Mouse (Mus musculus): ENCODE measurements at regions not wholly inside any gene's neighbourhood (a gene's known extent, or its start where the extent isn't known, plus 50 kb on each side); places are given as distances from the start of the nearest gene placed in this dataset.

DNA sequence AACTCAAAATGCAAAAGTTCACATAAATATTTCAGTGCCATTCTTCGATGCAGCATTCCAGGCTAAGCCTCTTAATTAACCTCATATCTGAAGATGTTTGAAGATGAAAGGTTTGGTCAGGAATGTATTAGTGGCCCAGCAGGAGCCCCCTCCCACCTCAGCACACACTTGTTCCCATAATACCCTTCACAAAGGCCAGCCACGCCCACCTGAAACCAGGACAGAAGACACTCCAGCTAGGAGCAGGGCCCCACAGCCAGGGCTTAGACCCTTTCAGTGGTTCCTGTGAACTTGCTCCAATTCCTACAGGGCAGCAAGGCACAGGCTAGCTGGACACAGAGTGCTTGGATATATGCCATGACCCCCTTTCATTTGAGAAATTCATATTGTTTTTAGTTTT lies 74.6 kb upstream of the Pcsk6 start:
- H3K9me3 ChIP-seq (ENCODE audit: control insufficient read depth, low read length), result no peaks in the 10 kb centered on the region
- WGBS, result 34% methylated on average over 2 of the region's 2 CpGs
- no peaks in the 10 kb centered on the region for H3K27me3 ChIP-seq (replicated peaks; ENCODE audit: control insufficient read depth, insufficient read depth, low read length)

GRCm38 (mm10) chr7:65787849-65788248 lies 73.7 kb upstream of the Pcsk6 start:
- WGBS, result 81% methylated on average over 5 of the region's 5 CpGs
- H3K4me2 ChIP-seq (ENCODE audit: low read depth, low read length), result no peak overlapping the region
- no peak overlapping the region for H3K9ac ChIP-seq (ENCODE audit: low read depth, low read length)
- H3K27ac ChIP-seq (replicated peaks; ENCODE audit: low read depth, low read length), result no peak overlapping the region
- no peaks in the 10 kb centered on the region for H3K36me3 ChIP-seq (ENCODE audit: control insufficient read depth, insufficient read depth, low read length)
- H3K4me3 ChIP-seq (ENCODE audit: low read depth, low read length), result no peak overlapping the region
- H3K27me3 ChIP-seq (replicated peaks; ENCODE audit: control insufficient read depth, insufficient read depth, low read length), result no peaks in the 10 kb centered on the region
- ATAC-seq (ENCODE audit: low read depth) (no peak), DNase-seq (ENCODE audit: low spot score) (no peak)
- no peaks in the 10 kb centered on the region for H3K4me1 ChIP-seq (ENCODE audit: control insufficient read depth, insufficient read depth, low read length)
- H3K9me3 ChIP-seq (ENCODE audit: control insufficient read depth, low read length), result no peaks in the 10 kb centered on the region

More for the DNA sequence above, 74.6 kb upstream of the Pcsk6 start:
- no peak for ATAC-seq (ENCODE audit: low read depth)
- no peak overlapping the region for H3K27ac ChIP-seq (replicated peaks; ENCODE audit: low read depth, low read length)
- H3K4me3 ChIP-seq (ENCODE audit: low read depth, low read length), result no peak overlapping the region
- no peak overlapping the region for H3K4me2 ChIP-seq (ENCODE audit: low read depth, low read length)
- peaks cover 2% of the 10 kb centered on the region; the same call in 1 of the 2 replicates for H3K4me1 ChIP-seq (ENCODE audit: control insufficient read depth, insufficient read depth, low read length)
- H3K36me3 ChIP-seq (ENCODE audit: control insufficient read depth, insufficient read depth, low read length), result no peaks in the 10 kb centered on the region
- no peak for DNase-seq (ENCODE audit: low spot score)
- no peak overlapping the region for H3K9ac ChIP-seq (ENCODE audit: low read depth, low read length)

DNA sequence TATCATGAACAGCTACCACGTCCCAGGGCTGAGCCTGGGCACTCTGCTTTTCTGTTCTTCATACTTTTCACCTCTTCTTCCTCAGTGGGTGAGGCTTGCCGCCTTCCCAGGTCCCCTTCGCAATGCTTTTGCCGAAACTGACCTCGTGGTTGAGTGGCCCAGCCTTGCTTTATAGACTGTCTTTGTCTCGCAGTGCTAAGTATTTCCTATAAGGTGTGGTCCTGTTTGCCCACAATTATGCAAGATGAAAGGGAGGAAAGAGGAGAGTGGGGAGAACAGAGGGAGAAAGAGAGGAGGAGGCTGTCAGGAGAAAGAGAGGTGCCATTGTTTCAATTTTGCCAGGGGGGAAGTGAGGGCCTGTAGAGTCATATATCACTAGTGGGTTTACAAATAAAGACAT lies 71.3 kb upstream of the Pcsk6 start:
- ATAC-seq (ENCODE audit: low read depth) (no peak), DNase-seq (ENCODE audit: low spot score) (no peak)
- H3K4me3 ChIP-seq (ENCODE audit: low read depth, low read length), result no peak overlapping the region
- H3K36me3 ChIP-seq (ENCODE audit: control insufficient read depth, insufficient read depth, low read length), result no peaks in the 10 kb centered on the region
- 48% methylated on average over 6 of the region's 6 CpGs for WGBS
- H3K9ac ChIP-seq (ENCODE audit: low read depth, low read length), result no peak overlapping the region
- no peak overlapping the region for H3K4me2 ChIP-seq (ENCODE audit: low read depth, low read length)
- H3K27ac ChIP-seq (replicated peaks; ENCODE audit: low read depth, low read length), result no peak overlapping the region
- no peaks in the 10 kb centered on the region for H3K27me3 ChIP-seq (replicated peaks; ENCODE audit: control insufficient read depth, insufficient read depth, low read length)
- no peaks in the 10 kb centered on the region for H3K9me3 ChIP-seq (ENCODE audit: control insufficient read depth, low read length)
- no peaks in the 10 kb centered on the region for H3K4me1 ChIP-seq (ENCODE audit: control insufficient read depth, insufficient read depth, low read length)

GRCm38 (mm10) chr7:65792187-65792823 lies 69.2 kb upstream of the Pcsk6 start:
- Histone ChIP-seq H3K27ac (replicated peaks; ENCODE audit: low read depth, low read length) (no peak overlapping the region), H3K27me3 (replicated peaks; ENCODE audit: control insufficient read depth, insufficient read depth, low read length) (no peaks in the 10 kb centered on the region), H3K36me3 (ENCODE audit: control insufficient read depth, insufficient read depth, low read length) (no peaks in the 10 kb centered on the region), H3K4me3 (ENCODE audit: low read depth, low read length) (no peak overlapping the region), H3K4me2 (ENCODE audit: low read depth, low read length) (no peak overlapping the region), H3K9me3 (ENCODE audit: control insufficient read depth, low read length) (no peaks in the 10 kb centered on the region), H3K4me1 (ENCODE audit: control insufficient read depth, insufficient read depth, low read length) (no peaks in the 10 kb centered on the region), H3K9ac (ENCODE audit: low read depth, low read length) (no peak overlapping the region)
- ATAC-seq (ENCODE audit: low read depth) (no peak), DNase-seq (ENCODE audit: low spot score) (no peak)
- WGBS, result 88% methylated on average over 10 of the region's 10 CpGs

GRCm38 (mm10) chr7:65802306-65802705 lies 59.2 kb upstream of the Pcsk6 start:
- Histone ChIP-seq H3K36me3 (ENCODE audit: control insufficient read depth, insufficient read depth, low read length) (no peaks in the 10 kb centered on the region), H3K27ac (replicated peaks; ENCODE audit: low read depth, low read length) (no peak overlapping the region), H3K4me2 (ENCODE audit: low read depth, low read length) (no peak overlapping the region), H3K27me3 (replicated peaks; ENCODE audit: control insufficient read depth, insufficient read depth, low read length) (no peaks in the 10 kb centered on the region), H3K4me1 (ENCODE audit: control insufficient read depth, insufficient read depth, low read length) (no peaks in the 10 kb centered on the region), H3K4me3 (ENCODE audit: low read depth, low read length) (no peak overlapping the region), H3K9ac (ENCODE audit: low read depth, low read length) (no peak overlapping the region), H3K9me3 (ENCODE audit: control insufficient read depth, low read length) (no peaks in the 10 kb centered on the region)
- 89% methylated on average over 5 of the region's 5 CpGs for WGBS
- no peak for DNase-seq (ENCODE audit: low spot score)
- ATAC-seq (ENCODE audit: low read depth), result no peak

DNA sequence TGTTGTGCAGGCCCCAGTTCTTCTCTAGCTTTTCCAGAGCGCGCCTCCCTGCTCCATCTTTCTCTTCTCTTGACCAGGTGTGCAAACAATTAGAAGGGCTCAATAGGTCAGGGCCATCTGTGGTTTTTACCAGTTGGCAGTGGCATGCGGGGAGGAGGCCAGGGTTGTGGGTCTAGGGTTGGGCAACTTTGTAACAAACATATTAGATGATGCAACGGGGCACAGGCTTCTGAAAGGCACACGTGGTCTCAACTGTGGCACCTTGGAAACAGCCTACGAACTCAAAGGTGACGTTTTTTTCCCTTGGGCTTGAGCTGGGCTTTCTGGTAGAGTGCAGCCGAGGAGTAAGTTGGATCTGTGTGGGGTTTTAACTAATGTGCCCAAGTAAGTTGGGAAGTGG lies 58.7 kb upstream of the Pcsk6 start:
- no peaks in the 10 kb centered on the region for H3K9me3 ChIP-seq (ENCODE audit: control insufficient read depth, low read length)
- DNase-seq (ENCODE audit: low spot score) (no peak), ATAC-seq (ENCODE audit: low read depth) (no peak)
- 86% methylated on average over 8 of the region's 8 CpGs for WGBS
- no peak overlapping the region for H3K27ac ChIP-seq (replicated peaks; ENCODE audit: low read depth, low read length)
- H3K4me3 ChIP-seq (ENCODE audit: low read depth, low read length), result no peak overlapping the region
- H3K36me3 ChIP-seq (ENCODE audit: control insufficient read depth, insufficient read depth, low read length), result no peaks in the 10 kb centered on the region
- no peaks in the 10 kb centered on the region for H3K27me3 ChIP-seq (replicated peaks; ENCODE audit: control insufficient read depth, insufficient read depth, low read length)
- H3K9ac ChIP-seq (ENCODE audit: low read depth, low read length), result no peak overlapping the region
- H3K4me2 ChIP-seq (ENCODE audit: low read depth, low read length), result no peak overlapping the region
- H3K4me1 ChIP-seq (ENCODE audit: control insufficient read depth, insufficient read depth, low read length), result no peaks in the 10 kb centered on the region

- Histone ChIP-seq H3K4me1 (ENCODE audit: control insufficient read depth, insufficient read depth, low read length) (no peaks in the 10 kb centered on the region), H3K9ac (ENCODE audit: low read depth, low read length) (no peak overlapping the region), H3K9me3 (ENCODE audit: control insufficient read depth, low read length) (no peaks in the 10 kb centered on the region), H3K4me2 (ENCODE audit: low read depth, low read length) (no peak overlapping the region), H3K27ac (replicated peaks; ENCODE audit: low read depth, low read length) (no peak overlapping the region), H3K36me3 (ENCODE audit: control insufficient read depth, insufficient read depth, low read length) (no peaks in the 10 kb centered on the region), H3K27me3 (replicated peaks; ENCODE audit: control insufficient read depth, insufficient read depth, low read length) (no peaks in the 10 kb centered on the region), H3K4me3 (ENCODE audit: low read depth, low read length) (no peak overlapping the region)
- peak; percentile 79; the same call in 1 of the 2 replicates for ATAC-seq (ENCODE audit: low read depth)
- WGBS, result 49% methylated on average over 11 of the region's 11 CpGs
- DNase-seq (ENCODE audit: low spot score), result peak; percentile 69
Observed at GRCm38 (mm10) chr7:65803422-65804303, 57.9 kb upstream of the Pcsk6 start.

All from embryonic facial prominence, embryonic 14.5 days (tissue).